Mouse (Mus musculus): ENCODE measurements around the gene Gm9780. TPM values are rescaled to one million over a fixed set of nuclear protein-coding genes. Genes with fewer than 3 reads are reported as not detected.
A peak's percentile ranks its signal among the peaks of the same experiment; 100 is the strongest.
"Not testable (repeated sequence)": the region's sequence is repeated elsewhere in the genome, so short reads cannot be mapped to it uniquely, and the experiment has no call there.

Gm9780 gene
- polyA plus RNA-seq, 1 experiment from 2014 or later: 14.8 TPM

DNA sequence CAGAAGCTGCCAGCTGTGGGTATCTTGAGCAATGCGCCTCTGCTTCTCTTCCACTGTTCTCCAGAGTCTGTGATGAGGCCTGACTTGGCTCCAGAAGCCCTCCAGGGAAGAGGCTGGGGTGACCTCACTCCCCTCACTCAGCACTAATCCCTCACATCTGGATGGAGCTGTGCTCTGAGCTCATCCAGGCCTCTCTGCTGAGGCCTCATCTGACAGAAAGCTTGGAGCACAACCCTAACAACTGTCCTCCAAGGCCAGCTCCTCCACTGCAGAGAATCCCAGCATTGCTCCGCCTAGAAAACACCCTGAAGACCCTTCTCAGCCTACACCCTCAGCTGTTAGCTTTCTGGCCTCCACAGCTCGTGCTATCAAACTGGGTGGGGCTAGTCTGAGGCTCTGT is 8.1 kb downstream of the Gm9780 start:
- H3K27ac ChIP-seq; H3K9me3 ChIP-seq; H3K4me1 ChIP-seq; ATAC-seq (ENCODE audit: low FRiP score, low read depth); H3K36me3 ChIP-seq; H3K27me3 ChIP-seq; H3K4me2 ChIP-seq (replicated peaks); H3K4me3 ChIP-seq; H3K9ac ChIP-seq: not testable (repeated sequence)
- WGBS: no CpG with 5 or more reads among the region's 3 CpGs

- no CpG with 5 or more reads among the region's 12 CpGs for WGBS
- not testable (repeated sequence) for H3K36me3 ChIP-seq; ATAC-seq (ENCODE audit: low FRiP score, low read depth); H3K27me3 ChIP-seq; H3K9ac ChIP-seq; H3K4me2 ChIP-seq (replicated peaks); H3K9me3 ChIP-seq; H3K4me1 ChIP-seq; H3K4me3 ChIP-seq; H3K27ac ChIP-seq
Measured at GRCm38 (mm10) chr14:26025653-26026052, 16.9 kb downstream of the Gm9780 start.

GRCm38 (mm10) chr14:26022831-26023230 is 19.7 kb downstream of the Gm9780 start:
- H3K9me3 ChIP-seq; ATAC-seq (ENCODE audit: low FRiP score, low read depth); H3K4me2 ChIP-seq (replicated peaks); H3K4me3 ChIP-seq; H3K27me3 ChIP-seq; H3K36me3 ChIP-seq; H3K9ac ChIP-seq; H3K4me1 ChIP-seq; H3K27ac ChIP-seq: not testable (repeated sequence)
- WGBS: no CpG with 5 or more reads among the region's 6 CpGs

DNA sequence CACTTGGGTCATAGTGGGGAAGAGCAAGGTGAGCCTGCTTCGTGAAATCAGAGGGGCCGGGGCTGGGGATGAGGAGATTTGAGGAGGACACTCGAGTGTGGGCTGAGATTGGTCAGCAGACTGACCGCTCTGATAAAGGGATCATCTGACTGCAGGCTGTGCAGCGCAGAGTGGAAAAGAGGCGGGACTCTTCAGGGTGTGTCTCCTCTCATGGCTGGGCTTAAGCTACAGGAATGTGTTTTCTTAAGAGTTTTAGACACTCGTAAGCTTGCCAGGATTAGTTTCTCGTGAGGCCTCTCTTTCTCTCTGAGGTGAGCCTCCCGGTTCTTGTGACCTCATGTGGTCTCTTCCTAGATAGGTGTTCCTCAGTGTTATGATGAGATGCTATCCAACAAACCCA is 21.0 kb downstream of the Gm9780 start:
- H3K27ac ChIP-seq; H3K36me3 ChIP-seq; H3K9me3 ChIP-seq; H3K9ac ChIP-seq; H3K4me2 ChIP-seq (replicated peaks); ATAC-seq (ENCODE audit: low FRiP score, low read depth); H3K27me3 ChIP-seq; H3K4me1 ChIP-seq; H3K4me3 ChIP-seq: not testable (repeated sequence)
- WGBS: no CpG with 5 or more reads among the region's 9 CpGs

- not testable (repeated sequence) for H3K4me3 ChIP-seq; H3K27ac ChIP-seq; H3K9me3 ChIP-seq; H3K4me1 ChIP-seq; ATAC-seq (ENCODE audit: low FRiP score, low read depth); H3K36me3 ChIP-seq; H3K4me2 ChIP-seq (replicated peaks); H3K27me3 ChIP-seq; H3K9ac ChIP-seq
- WGBS: no CpG with 5 or more reads among the region's 7 CpGs
Measured at GRCm38 (mm10) chr14:26016414-26016813, 26.1 kb downstream of the Gm9780 start.

- not testable (repeated sequence) for H3K4me2 ChIP-seq (replicated peaks); H3K36me3 ChIP-seq; H3K9ac ChIP-seq; H3K4me1 ChIP-seq; H3K4me3 ChIP-seq; H3K27ac ChIP-seq; H3K9me3 ChIP-seq; H3K27me3 ChIP-seq; ATAC-seq (ENCODE audit: low FRiP score, low read depth)
- WGBS: no CpG with 5 or more reads among the region's 2 CpGs
Measured at GRCm38 (mm10) chr14:26007462-26007861, 35.0 kb downstream of the Gm9780 start.

GRCm38 (mm10) chr14:25981880-25982279 is 60.6 kb downstream of the Gm9780 start:
- not testable (repeated sequence) for H3K4me3 ChIP-seq; H3K9ac ChIP-seq; H3K27me3 ChIP-seq; H3K27ac ChIP-seq; ATAC-seq (ENCODE audit: low FRiP score, low read depth); H3K4me2 ChIP-seq (replicated peaks); H3K36me3 ChIP-seq; H3K9me3 ChIP-seq; H3K4me1 ChIP-seq
- WGBS: 66% methylated on average over 4 of the region's 9 CpGs

- not testable (repeated sequence) for H3K9ac ChIP-seq, H3K9me3 ChIP-seq, H3K4me1 ChIP-seq, H3K27me3 ChIP-seq, H3K36me3 ChIP-seq
- Histone ChIP-seq H3K4me2 (replicated peaks) (peak overlapping the region; percentile 52), H3K27ac (peak overlapping the region; percentile 88), H3K4me3 (peak overlapping the region; percentile 31)
- under 1% methylated on average over 8 of the region's 13 CpGs for WGBS
- peak; percentile 51 for ATAC-seq (ENCODE audit: low FRiP score, low read depth)
Measured at GRCm38 (mm10) chr14:25979242-25979941, 63.1 kb downstream of the Gm9780 start.

DNA sequence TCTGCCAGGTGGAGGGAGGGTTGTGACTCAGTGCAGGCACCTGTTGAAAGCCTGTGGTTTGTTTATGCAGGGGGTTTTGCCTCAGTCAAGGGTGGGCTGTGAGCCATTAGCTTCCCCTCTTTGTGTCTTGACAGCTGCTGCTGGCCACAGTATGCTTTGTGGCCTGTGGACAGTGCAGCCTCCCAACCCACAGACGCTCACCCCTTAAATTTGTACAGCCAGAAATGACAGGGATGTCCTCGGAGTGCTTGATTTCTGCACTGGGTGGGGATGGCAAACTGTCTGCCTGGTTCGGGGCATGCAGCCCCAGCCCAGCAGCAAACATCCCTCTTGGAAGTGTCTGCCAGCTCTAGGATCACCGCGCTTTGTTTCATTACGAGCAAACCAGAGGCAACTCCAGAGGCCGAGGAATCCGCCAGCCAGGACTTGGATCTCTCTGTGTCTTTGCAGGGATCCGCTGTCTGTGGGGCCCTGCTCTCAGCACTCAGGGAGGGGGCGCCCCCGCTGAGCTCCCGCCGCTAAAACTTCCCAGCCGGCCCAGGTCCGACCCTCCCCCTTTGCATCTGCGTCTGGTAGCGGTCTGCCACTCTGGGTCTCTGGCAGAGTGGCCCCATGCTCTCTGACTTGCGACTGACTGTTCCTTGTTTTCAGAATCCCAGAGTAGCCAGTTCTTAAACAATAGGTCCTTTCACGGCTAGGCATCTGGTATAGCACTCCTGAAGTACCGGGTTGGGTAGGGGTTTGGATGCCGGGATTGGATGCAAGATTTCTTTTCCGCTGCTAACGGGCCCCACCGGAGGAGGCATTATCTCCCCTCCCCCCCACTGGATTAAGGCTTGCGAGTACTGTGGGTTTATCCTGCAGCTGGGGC is 63.9 kb downstream of the Gm9780 start, which contains the start of gene Duxbl1:
Duxbl1 (plus strand) TSS at position 207 of the 871 bp plus-strand sequence.
- Histone ChIP-seq H3K4me2 (replicated peaks) (peak within 1 kb of the TSS; percentile 52), H3K4me3 (peak within 1 kb of the TSS; percentile 31), H3K27ac (peak within 1 kb of the TSS; percentile 88)
- H3K36me3 ChIP-seq, H3K27me3 ChIP-seq, H3K9me3 ChIP-seq, H3K9ac ChIP-seq, H3K4me1 ChIP-seq: not testable (repeated sequence)
- ATAC-seq (ENCODE audit: low FRiP score, low read depth): peak; percentile 91
- no CpG with 5 or more reads among the region's 25 CpGs for WGBS

Other genes with a start within 250 kb of the Gm9780 start
- gene Anxa11, start 200.6 kb downstream of the Gm9780 start, polyA plus RNA-seq (2015; fragmentation: Nextera tagmentation; extraction: Ambion mirVana): 10.9 and 13.0 TPM in 2 replicates
- gene Plac9a, start 139.6 kb downstream of the Gm9780 start, polyA plus RNA-seq (2015; fragmentation: Nextera tagmentation; extraction: Ambion mirVana): 1.0 TPM in 1 of 2 replicates, not detected in the other
- gene Tmem254a, start 115.0 kb downstream of the Gm9780 start, polyA plus RNA-seq (2015; fragmentation: Nextera tagmentation; extraction: Ambion mirVana): 2.9 and 5.1 TPM in 2 replicates
- gene Cphx1, start 104.4 kb downstream of the Gm9780 start, polyA plus RNA-seq (2015; fragmentation: Nextera tagmentation; extraction: Ambion mirVana): not detected in 2 replicates
- gene Duxbl1, start 64.1 kb downstream of the Gm9780 start, polyA plus RNA-seq (2015; fragmentation: Nextera tagmentation; extraction: Ambion mirVana): 2.3 and 2.8 TPM in 2 replicates
- 27.6 and 30.3 TPM in 2 replicates for gene Tmem254c, start 24.6 kb upstream of the Gm9780 start, polyA plus RNA-seq (2015; fragmentation: Nextera tagmentation; extraction: Ambion mirVana)
- not detected in 2 replicates for gene Cphx2, start 38.8 kb upstream of the Gm9780 start, polyA plus RNA-seq (2015; fragmentation: Nextera tagmentation; extraction: Ambion mirVana)
- not detected in 2 replicates for gene Cphx3, start 39.6 kb upstream of the Gm9780 start, polyA plus RNA-seq (2015; fragmentation: Nextera tagmentation; extraction: Ambion mirVana)
- 2.1 TPM in 1 of 2 replicates, not detected in the other for gene Duxbl2, start 75.6 kb upstream of the Gm9780 start, polyA plus RNA-seq (2015; fragmentation: Nextera tagmentation; extraction: Ambion mirVana)
- gene Plac9b, start 139.8 kb upstream of the Gm9780 start, polyA plus RNA-seq (2015; fragmentation: Nextera tagmentation; extraction: Ambion mirVana): 11.4 and 11.5 TPM in 2 replicates
- gene Tmem254b, start 164.3 kb upstream of the Gm9780 start, polyA plus RNA-seq (2015; fragmentation: Nextera tagmentation; extraction: Ambion mirVana): 30.1 and 31.2 TPM in 2 replicates
- gene Duxbl3, start 215.3 kb upstream of the Gm9780 start, polyA plus RNA-seq (2015; fragmentation: Nextera tagmentation; extraction: Ambion mirVana): 0.64 and 4.6 TPM in 2 replicates

Measured in limb, embryonic 13.5 days (tissue).